9 mouse cellular contexts compared by ENCODE assay signal in the genomic region with DNA sequence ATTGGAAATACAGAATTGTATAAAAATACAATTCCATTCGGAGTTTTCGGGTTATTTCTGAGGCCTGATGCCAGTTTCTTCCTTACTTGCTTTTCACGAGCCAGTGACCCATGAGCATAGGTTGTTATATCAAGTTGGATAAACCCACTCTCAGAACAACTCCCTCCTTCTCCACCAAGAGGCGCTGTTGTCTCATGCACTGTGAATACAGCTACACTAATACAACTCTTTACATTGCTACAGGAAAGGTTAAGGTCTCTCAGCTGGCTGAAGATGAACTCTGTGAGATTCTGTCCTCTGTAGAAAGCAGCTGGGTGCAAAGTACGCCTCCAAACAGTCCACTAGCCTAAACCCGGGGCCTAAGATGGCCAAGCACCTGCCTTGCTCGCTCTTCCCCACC. TPM values are rescaled to one million over a fixed set of nuclear protein-coding genes. Genes with fewer than 3 reads are reported as not detected.
A peak's percentile ranks its signal among the peaks of the same experiment; 100 is the strongest.
DNase-seq lines count a peak whose midpoint lies in the region; ATAC-seq lines count a peak whose summit lies in the region.
"Had no signal": no experiment of that assay in that cellular context is flagged by ENCODE, and none has a peak within 500 bp of the region (broad histone marks: within the 10 kb centered on the region; RNA-seq: fewer than 3 reads in every experiment).

No protein-coding gene starts in this region.

- H3K4me2 ChIP-seq in kidney, embryonic 15.5 days: no peak overlapping the region
- no peak overlapping the region for H3K4me2 ChIP-seq in embryonic facial prominence, embryonic 14.5 days (ENCODE audit: low read depth, low read length)
- no peak overlapping the region for H3K4me2 ChIP-seq in kidney, embryonic 16.5 days (replicated peaks; ENCODE audit: low read depth, low read length)

- H3K9me3 ChIP-seq in kidney, embryonic 15.5 days (replicated peaks): no peaks in the 10 kb centered on the region
- H3K9me3 ChIP-seq in embryonic facial prominence, embryonic 14.5 days (ENCODE audit: control insufficient read depth, low read length): no peaks in the 10 kb centered on the region
- H3K9me3 ChIP-seq in kidney, embryonic 16.5 days (ENCODE audit: low read length): no peaks in the 10 kb centered on the region

- H3K4me3 ChIP-seq in kidney, embryonic 15.5 days (replicated peaks): no peak overlapping the region
- no peak overlapping the region for H3K4me3 ChIP-seq in embryonic facial prominence, embryonic 14.5 days (ENCODE audit: low read depth, low read length)
- H3K4me3 ChIP-seq in kidney, embryonic 16.5 days (ENCODE audit: low read length): no peak overlapping the region
- H3K4me3 ChIP-seq: erythroblast, embryonic 14.5 days had no signal

- no peak; the same call in 1 of the 2 replicates for ATAC-seq in kidney, embryonic 15.5 days (replicated peaks; ENCODE audit: low FRiP score)
- ATAC-seq in embryonic facial prominence, embryonic 14.5 days (ENCODE audit: low read depth): peak; percentile 45; the same call in 1 of the 2 replicates
- ATAC-seq in kidney, embryonic 16.5 days (ENCODE audit: low FRiP score, low TSS enrichment): peak; percentile 46; the same call in 1 of the 2 replicates

- H3K9ac ChIP-seq in kidney, embryonic 15.5 days: no peak overlapping the region
- no peak overlapping the region for H3K9ac ChIP-seq in embryonic facial prominence, embryonic 14.5 days (ENCODE audit: low read depth, low read length)
- H3K9ac ChIP-seq in kidney, embryonic 16.5 days (replicated peaks; ENCODE audit: low read length): no peak overlapping the region

- no peak overlapping the region for H3K27ac ChIP-seq in kidney, embryonic 15.5 days
- no peak overlapping the region for H3K27ac ChIP-seq in embryonic facial prominence, embryonic 14.5 days (replicated peaks; ENCODE audit: low read depth, low read length)
- H3K27ac ChIP-seq in kidney, embryonic 16.5 days (ENCODE audit: low read length): no peak overlapping the region

- no peaks in the 10 kb centered on the region for H3K27me3 ChIP-seq in kidney, embryonic 15.5 days
- H3K27me3 ChIP-seq in embryonic facial prominence, embryonic 14.5 days (replicated peaks; ENCODE audit: control insufficient read depth, insufficient read depth, low read length): no peaks in the 10 kb centered on the region
- no peaks in the 10 kb centered on the region for H3K27me3 ChIP-seq in kidney, embryonic 16.5 days (ENCODE audit: insufficient read depth, low read length)

- no peaks in the 10 kb centered on the region for H3K36me3 ChIP-seq in kidney, embryonic 15.5 days
- H3K36me3 ChIP-seq in embryonic facial prominence, embryonic 14.5 days (ENCODE audit: control insufficient read depth, insufficient read depth, low read length): no peaks in the 10 kb centered on the region
- no peaks in the 10 kb centered on the region for H3K36me3 ChIP-seq in kidney, embryonic 16.5 days (ENCODE audit: insufficient read depth, low read length)

- 61% methylated on average over 7 of the region's 7 CpGs for WGBS in kidney, embryonic 15.5 days
- 63% methylated on average over 7 of the region's 7 CpGs for WGBS in embryonic facial prominence, embryonic 14.5 days
- WGBS in kidney, embryonic 16.5 days: 57% methylated on average over 7 of the region's 7 CpGs

- peaks cover 9% of the 10 kb centered on the region; the same call in 1 of the 2 replicates for H3K4me1 ChIP-seq in kidney, embryonic 15.5 days
- H3K4me1 ChIP-seq in embryonic facial prominence, embryonic 14.5 days (ENCODE audit: control insufficient read depth, insufficient read depth, low read length): peaks cover 7% of the 10 kb centered on the region; the same call in 1 of the 2 replicates
- 0 out of 2 replicates have a peak, but pooled peaks cover 9% of the 10 kb centered on the region for H3K4me1 ChIP-seq in kidney, embryonic 16.5 days (ENCODE audit: insufficient read depth, low read length)

- DNase-seq in kidney, adult 18-20 months: peak; percentile 78
- peak; percentile 83 for DNase-seq in adipocyte (ENCODE audit: low spot score)
- peak; percentile 73 for DNase-seq in embryonic facial prominence, embryonic 14.5 days (ENCODE audit: low spot score)
- peak; percentile 70 for DNase-seq in liver
- DNase-seq in retina, embryonic 14.5 days (ENCODE audit: low spot score): peak; percentile 82
- DNase-seq in urinary bladder, postnatal 36 days (ENCODE audit: low spot score in 2 of 2): peak; percentile 70 to 75

RNA-seq across cellular contexts. Expression of gene Clec3b, which starts 8.6 kb away (rescaled TPM):
- 0.72 and 1.6 TPM in 2 replicates for polyA plus RNA-seq in kidney, embryonic 15.5 days (2015; fragmentation: Nextera tagmentation; extraction: Ambion mirVana)
- polyA plus RNA-seq in embryonic facial prominence, embryonic 14.5 days (2014; fragmentation: Nextera tagmentation; extraction: Ambion mirVana): 2.9 TPM in 2 replicates
- 0.70 and 0.77 TPM in 2 replicates for polyA plus RNA-seq in kidney, embryonic 16.5 days (2015; fragmentation: Nextera tagmentation; extraction: Ambion mirVana)
- polyA plus RNA-seq: erythroblast, embryonic 14.5 days had no signal

RNA-seq across cellular contexts. Expression of gene Exosc7, which starts 46.3 kb away (rescaled TPM):
- 125 and 133 TPM in 2 replicates for polyA plus RNA-seq in kidney, embryonic 15.5 days (2015; fragmentation: Nextera tagmentation; extraction: Ambion mirVana)
- 84.2 and 100 TPM in 2 replicates for polyA plus RNA-seq in embryonic facial prominence, embryonic 14.5 days (2014; fragmentation: Nextera tagmentation; extraction: Ambion mirVana)
- polyA plus RNA-seq in kidney, embryonic 16.5 days (2015; fragmentation: Nextera tagmentation; extraction: Ambion mirVana): 133 and 137 TPM in 2 replicates

RNA-seq across cellular contexts. Expression of gene Zdhhc3, which starts 46.3 kb away (rescaled TPM):
- 73.2 and 75.9 TPM in 2 replicates for polyA plus RNA-seq in kidney, embryonic 15.5 days (2015; fragmentation: Nextera tagmentation; extraction: Ambion mirVana)
- 51.2 and 57.4 TPM in 2 replicates for polyA plus RNA-seq in embryonic facial prominence, embryonic 14.5 days (2014; fragmentation: Nextera tagmentation; extraction: Ambion mirVana)
- 69.8 and 73.4 TPM in 2 replicates for polyA plus RNA-seq in kidney, embryonic 16.5 days (2015; fragmentation: Nextera tagmentation; extraction: Ambion mirVana)

RNA-seq across cellular contexts. Expression of gene Cdcp1, which starts 56.5 kb away (rescaled TPM):
- polyA plus RNA-seq in kidney, embryonic 15.5 days (2015; fragmentation: Nextera tagmentation; extraction: Ambion mirVana): 7.5 and 7.7 TPM in 2 replicates
- 7.1 and 8.0 TPM in 2 replicates for polyA plus RNA-seq in embryonic facial prominence, embryonic 14.5 days (2014; fragmentation: Nextera tagmentation; extraction: Ambion mirVana)
- polyA plus RNA-seq in kidney, embryonic 16.5 days (2015; fragmentation: Nextera tagmentation; extraction: Ambion mirVana): 9.7 and 11.0 TPM in 2 replicates
- polyA plus RNA-seq: erythroblast, embryonic 14.5 days had no signal
